Mouse (Mus musculus) erythroblast, embryonic 14.5 days (primary cell): ENCODE data around the gene Vkorc1.

Experiments used
- GATA1 ChIP-seq: IDR thresholded peaks from 2 replicates; pipeline ENCODE4 v1.6.1; 2012; ENCODE audit warnings: low read length, inconsistent platforms, mixed read lengths
- TAL1 ChIP-seq: IDR thresholded peaks from 3 replicates; pipeline ENCODE4 v1.6.1; 2012; ENCODE audit warnings: low read length, inconsistent platforms, mixed read lengths

- TF ChIP-seq TAL1 (no peak), GATA1 (no peak)
Measured at GRCm38 (mm10) chr7:127921516-127921915, 26.1 kb upstream of the Vkorc1 start.
